Mouse (Mus musculus): ENCODE measurements at regions not wholly inside any gene's neighbourhood (a gene's known extent, or its start where the extent isn't known, plus 50 kb on each side); places are given as distances from the start of the nearest gene placed in this dataset.

GRCm38 (mm10) chr13:16314669-16315068 is 303.0 kb downstream of the Inhba start:
- no peak for DNase-seq (ENCODE audit: inconsistent age in 2 of 2, low spot score in 1 of 2)

GRCm38 (mm10) chr13:16315689-16316088 is 304.0 kb downstream of the Inhba start:
- DNase-seq (ENCODE audit: inconsistent age in 2 of 2, low spot score in 1 of 2), result peak; percentile 9 to 87

GRCm38 (mm10) chr13:16316581-16316980 is 304.9 kb downstream of the Inhba start:
- peak in 1 of 2 experiments; percentile 69 for DNase-seq (ENCODE audit: inconsistent age in 2 of 2, low spot score in 1 of 2)

GRCm38 (mm10) chr13:16317412-16317811 is 305.8 kb downstream of the Inhba start:
- no peak for DNase-seq (ENCODE audit: inconsistent age in 2 of 2, low spot score in 1 of 2)

- DNase-seq (ENCODE audit: inconsistent age in 2 of 2, low spot score in 1 of 2), result no peak
These were observed 308.7 kb downstream of the Inhba start for GRCm38 (mm10) chr13:16320392-16320791.

GRCm38 (mm10) chr13:16325661-16326060 is 314.0 kb downstream of the Inhba start:
- DNase-seq (ENCODE audit: inconsistent age in 2 of 2, low spot score in 1 of 2), result no peak

GRCm38 (mm10) chr13:16341727-16342126 is 330.1 kb downstream of the Inhba start:
- no peak for DNase-seq (ENCODE audit: inconsistent age in 2 of 2, low spot score in 1 of 2)

- peak in 1 of 2 experiments; percentile 67 for DNase-seq (ENCODE audit: inconsistent age in 2 of 2, low spot score in 1 of 2)
These were observed 330.5 kb downstream of the Inhba start for GRCm38 (mm10) chr13:16342171-16342570.

GRCm38 (mm10) chr13:16343280-16343945 is 331.8 kb downstream of the Inhba start:
- peak in 1 of 2 experiments; percentile 30 for DNase-seq (ENCODE audit: inconsistent age in 2 of 2, low spot score in 1 of 2)

- no peak for DNase-seq (ENCODE audit: inconsistent age in 2 of 2, low spot score in 1 of 2)
These were observed 337.7 kb downstream of the Inhba start for GRCm38 (mm10) chr13:16349353-16349752.

- no peak for DNase-seq (ENCODE audit: inconsistent age in 2 of 2, low spot score in 1 of 2)
These were observed 338.4 kb downstream of the Inhba start for GRCm38 (mm10) chr13:16350061-16350460.

- no peak for DNase-seq (ENCODE audit: inconsistent age in 2 of 2, low spot score in 1 of 2)
These were observed 343.7 kb downstream of the Inhba start for GRCm38 (mm10) chr13:16355316-16355715.

GRCm38 (mm10) chr13:16379492-16379891 is 367.8 kb downstream of the Inhba start:
- DNase-seq (ENCODE audit: inconsistent age in 2 of 2, low spot score in 1 of 2), result no peak

GRCm38 (mm10) chr13:16379949-16380348 is 368.3 kb downstream of the Inhba start:
- no peak for DNase-seq (ENCODE audit: inconsistent age in 2 of 2, low spot score in 1 of 2)

- DNase-seq (ENCODE audit: inconsistent age in 2 of 2, low spot score in 1 of 2), result no peak
These were observed 371.4 kb downstream of the Inhba start for GRCm38 (mm10) chr13:16382936-16383511.

- no peak for DNase-seq (ENCODE audit: inconsistent age in 2 of 2, low spot score in 1 of 2)
These were observed 404.8 kb downstream of the Inhba start for GRCm38 (mm10) chr13:16416356-16417019.

GRCm38 (mm10) chr13:16424147-16424546 is 412.5 kb downstream of the Inhba start:
- peak in 1 of 2 experiments; percentile 36 for DNase-seq (ENCODE audit: inconsistent age in 2 of 2, low spot score in 1 of 2)

GRCm38 (mm10) chr13:16435436-16435835 is 423.8 kb downstream of the Inhba start:
- DNase-seq (ENCODE audit: inconsistent age in 2 of 2, low spot score in 1 of 2), result no peak

GRCm38 (mm10) chr13:16453234-16453633 is 441.6 kb downstream of the Inhba start:
- no peak for DNase-seq (ENCODE audit: inconsistent age in 2 of 2, low spot score in 1 of 2)

- DNase-seq (ENCODE audit: inconsistent age in 2 of 2, low spot score in 1 of 2), result no peak
These were observed 448.1 kb downstream of the Inhba start for GRCm38 (mm10) chr13:16459743-16460142.

- DNase-seq (ENCODE audit: inconsistent age in 2 of 2, low spot score in 1 of 2), result no peak
These were observed 450.0 kb downstream of the Inhba start for GRCm38 (mm10) chr13:16461681-16462080.

- no peak for DNase-seq (ENCODE audit: inconsistent age in 2 of 2, low spot score in 1 of 2)
These were observed 453.2 kb downstream of the Inhba start for GRCm38 (mm10) chr13:16464823-16465222.
